Mouse (Mus musculus) embryonic facial prominence, embryonic 11.5 days (tissue): ENCODE data around the gene Mettl13. TPM values are rescaled to one million over a fixed set of nuclear protein-coding genes. Genes with fewer than 3 reads are reported as not detected.
A peak's percentile ranks its signal among the peaks of the same experiment; 100 is the strongest.

Experiments used
- ATAC-seq: fragments of 200-750 bp; cut with Nextera tagmentation; replicated peaks from 2 replicates; pipeline ENCODE4 v1.8.0; 2017; ENCODE audit warnings: low read depth; ENCODE audit not compliant: insufficient number of reproducible peaks, low FRiP score, low TSS enrichment
- DNase-seq: peaks from one replicate; pipeline ENCODE4 v3.0.0-alpha.2; 2015; ENCODE audit warnings: low spot score
- H3K27ac ChIP-seq: fragments of 300-500 bp; sonication (generic); replicated peaks from 2 replicates; pipeline ENCODE4 v1.5.1; 2014; ENCODE audit warnings: mild to moderate bottlenecking, low read depth, low read length, control low read depth
- H3K27me3 ChIP-seq: fragments of 300-500 bp; sonication (generic); 2 replicates; pipeline ENCODE4 v1.6.1; 2014; ENCODE audit warnings: mild to moderate bottlenecking, low read length, moderate library complexity, mixed read lengths; ENCODE audit not compliant: control insufficient read depth, insufficient read depth
- H3K36me3 ChIP-seq: fragments of 300-500 bp; sonication (generic); replicated peaks from 2 replicates; pipeline ENCODE4 v1.6.1; 2014; ENCODE audit warnings: low read depth, mild to moderate bottlenecking, low read length, moderate library complexity, mixed read lengths; ENCODE audit not compliant: control insufficient read depth, insufficient read depth
- H3K4me1 ChIP-seq: fragments of 300-500 bp; sonication (generic); 2 replicates; pipeline ENCODE4 v1.6.1; 2014; ENCODE audit warnings: low read length, mixed read lengths; ENCODE audit not compliant: control insufficient read depth, insufficient read depth
- H3K4me2 ChIP-seq: fragments of 300-500 bp; sonication (generic); 2 replicates; pipeline ENCODE4 v1.6.1; 2014; ENCODE audit warnings: low read depth, mild to moderate bottlenecking, control low read depth, low read length, moderate library complexity
- H3K4me3 ChIP-seq: fragments of 300-500 bp; sonication (generic); 2 replicates; pipeline ENCODE4 v1.5.1; 2014; ENCODE audit warnings: low read depth, low read length, control low read depth
- H3K9ac ChIP-seq: fragments of 300-500 bp; sonication (generic); replicated peaks from 2 replicates; pipeline ENCODE4 v1.6.1; 2014; ENCODE audit warnings: mild to moderate bottlenecking, control low read depth, low read length
- H3K9me3 ChIP-seq: fragments of 300-500 bp; sonication (generic); replicated peaks from 2 replicates; pipeline ENCODE4 v1.6.1; 2016; ENCODE audit warnings: mild to moderate bottlenecking, low read length, inconsistent platforms, mixed read lengths; ENCODE audit not compliant: control insufficient read depth
- WGBS: fragments of 180-500 bp; shearing (Covaris S2); extraction: QIAGEN DNeasy Blood & Tissue Kit; methylation state at CpG from one replicate; pipeline ENCODE4 v1.1.7; 2014; 5-methylcytosine and 5-hydroxymethylcytosine counted together
- polyA plus RNA-seq: library from polyadenylated mRNA; unstranded; fragments of >200 nt; fragmentation: Nextera tagmentation; extraction: Ambion mirVana; gene quantifications from 2 replicates; pipeline ENCODE4 v1.2.1, GENCODE M21; 2014

Mettl13 gene
- polyA plus RNA-seq, 1 experiment from 2014 or later = 13.7 TPM

GRCm38 (mm10) chr1:162549615-162550283 lies 1.4 kb upstream of the Mettl13 start:
- WGBS = 75% methylated on average over 5 of the region's 5 CpGs
- Histone ChIP-seq H3K27ac (no peak overlapping the region), H3K4me1 (no peaks in the 10 kb centered on the region), H3K27me3 (no peaks in the 10 kb centered on the region), H3K4me3 (no peak overlapping the region), H3K9ac (no peak overlapping the region), H3K4me2 (no peak overlapping the region), H3K36me3 (no peaks in the 10 kb centered on the region; the same call in 1 of the 2 replicates), H3K9me3 (no peaks in the 10 kb centered on the region)
- DNase-seq (peak; percentile 56), ATAC-seq (no peak)

- Histone ChIP-seq H3K27me3 (no peaks in the 10 kb centered on the region), H3K4me3 (peak overlapping the region; percentile 63), H3K36me3 (no peaks in the 10 kb centered on the region; the same call in 1 of the 2 replicates), H3K4me2 (peak overlapping the region; percentile 72), H3K9me3 (no peaks in the 10 kb centered on the region), H3K4me1 (no peaks in the 10 kb centered on the region), H3K27ac (no peak overlapping the region; the same call in 1 of the 2 replicates), H3K9ac (peak overlapping the region; percentile 51)
- ATAC-seq (no peak), DNase-seq (no peak)
- WGBS = 67% methylated on average over 10 of the region's 10 CpGs
Measured at GRCm38 (mm10) chr1:162548917-162549613, 714 bp upstream of the Mettl13 start.

- WGBS = 10% methylated on average over 10 of the region's 10 CpGs
- Histone ChIP-seq H3K27ac (no peak overlapping the region), H3K27me3 (no peaks in the 10 kb centered on the region), H3K4me3 (peak overlapping the region; percentile 63), H3K9me3 (no peaks in the 10 kb centered on the region), H3K36me3 (no peaks in the 10 kb centered on the region; the same call in 1 of the 2 replicates), H3K4me1 (no peaks in the 10 kb centered on the region), H3K9ac (peak overlapping the region; percentile 71), H3K4me2 (peak overlapping the region; percentile 72)
- DNase-seq (no peak), ATAC-seq (no peak)
Measured at GRCm38 (mm10) chr1:162547607-162548006, 744 bp downstream of the Mettl13 start.

GRCm38 (mm10) chr1:162543231-162543630 lies 5.1 kb downstream of the Mettl13 start:
- Histone ChIP-seq H3K27ac (no peak overlapping the region), H3K36me3 (no peaks in the 10 kb centered on the region; the same call in 1 of the 2 replicates), H3K9ac (no peak overlapping the region), H3K9me3 (no peaks in the 10 kb centered on the region), H3K4me2 (no peak overlapping the region), H3K4me3 (no peak overlapping the region), H3K4me1 (no peaks in the 10 kb centered on the region), H3K27me3 (no peaks in the 10 kb centered on the region)
- 81% methylated on average over 1 of the region's 1 CpGs for WGBS
- DNase-seq (no peak), ATAC-seq (no peak)

GRCm38 (mm10) chr1:162533766-162534560 lies 14.4 kb downstream of the Mettl13 start:
- Histone ChIP-seq H3K36me3 (peaks cover 11% of the 10 kb centered on the region), H3K4me2 (no peak overlapping the region), H3K27ac (no peak overlapping the region), H3K4me3 (no peak overlapping the region), H3K9ac (no peak overlapping the region), H3K9me3 (no peaks in the 10 kb centered on the region), H3K4me1 (no peaks in the 10 kb centered on the region), H3K27me3 (no peaks in the 10 kb centered on the region)
- ATAC-seq (no peak), DNase-seq (no peak)
- WGBS = 93% methylated on average over 14 of the region's 14 CpGs

- Histone ChIP-seq H3K27ac (no peak overlapping the region), H3K27me3 (no peaks in the 10 kb centered on the region), H3K4me2 (no peak overlapping the region), H3K9me3 (no peaks in the 10 kb centered on the region), H3K9ac (no peak overlapping the region), H3K4me1 (no peaks in the 10 kb centered on the region), H3K36me3 (peaks cover 11% of the 10 kb centered on the region), H3K4me3 (no peak overlapping the region)
- ATAC-seq (no peak), DNase-seq (no peak)
- 57% methylated on average over 4 of the region's 4 CpGs for WGBS
Measured at GRCm38 (mm10) chr1:162532330-162532729, 16.0 kb downstream of the Mettl13 start.

- Histone ChIP-seq H3K27ac (no peak overlapping the region), H3K36me3 (peaks cover 11% of the 10 kb centered on the region), H3K9ac (no peak overlapping the region), H3K9me3 (no peaks in the 10 kb centered on the region), H3K4me1 (no peaks in the 10 kb centered on the region), H3K4me2 (no peak overlapping the region), H3K4me3 (no peak overlapping the region), H3K27me3 (no peaks in the 10 kb centered on the region)
- 72% methylated on average over 4 of the region's 4 CpGs for WGBS
- no peak for DNase-seq
- ATAC-seq = no peak; the same call in 1 of the 2 replicates
Measured at GRCm38 (mm10) chr1:162531584-162531983, 16.8 kb downstream of the Mettl13 start.
